ENCODE assay signal across 15 mouse cellular contexts in the genomic region with DNA sequence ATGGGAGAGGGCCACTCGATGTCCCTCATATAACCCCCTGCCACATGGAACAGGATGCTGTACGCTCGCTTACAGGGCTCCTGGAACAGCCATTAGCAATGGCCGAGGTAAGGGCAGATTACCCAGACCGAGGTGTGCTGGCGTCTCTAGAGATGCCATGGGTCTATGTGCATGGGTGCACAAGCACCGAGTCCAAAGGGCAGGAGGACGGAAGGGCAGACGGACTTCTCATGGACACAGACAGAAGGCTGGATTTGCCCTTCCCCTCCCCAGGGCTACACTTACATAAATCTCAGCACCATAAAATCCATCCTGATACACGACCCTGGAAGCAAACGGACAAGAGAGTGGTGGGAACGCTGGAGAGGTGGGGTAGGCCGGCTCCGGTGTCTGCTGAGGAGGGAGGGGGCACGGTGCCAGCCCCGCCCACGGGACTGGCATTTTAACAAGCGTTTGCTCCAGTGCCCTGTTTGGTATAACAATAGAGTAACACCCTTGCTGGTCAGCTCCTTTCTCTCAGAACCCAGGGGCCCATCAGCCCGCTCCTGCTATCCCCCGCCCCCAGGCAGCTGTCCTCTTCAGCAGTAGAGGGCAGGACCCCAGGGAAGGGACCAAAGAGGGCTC. TPM values are rescaled to one million over a fixed set of nuclear protein-coding genes. Genes with fewer than 3 reads are reported as not detected.
DNase-seq lines count a peak whose midpoint lies in the region; TF ChIP-seq lines count a peak whose summit lies in the region.
"Had no signal": no experiment of that assay in that cellular context is flagged by ENCODE, and none has a peak within 500 bp of the region (broad histone marks: within the 10 kb centered on the region; RNA-seq: fewer than 3 reads in every experiment).

No protein-coding gene starts in this region.

- no peak for TF ChIP-seq POLR2A in cortical plate, adult 2 months (IDR thresholded peaks at IDR 0.05; ENCODE audit: extremely low read depth, insufficient read depth, low read length)

- no peak overlapping the region for H3K4me3 ChIP-seq in cortical plate, adult 2 months (ENCODE audit: insufficient read depth, low read length)
- H3K4me3 ChIP-seq: embryonic facial prominence, embryonic 15.5 days; forebrain, embryonic 12.5 days; heart, embryonic 10.5 days; limb, embryonic 15.5 days had no signal

- peak overlapping the region; percentile 18; the same call in 1 of the 2 replicates for H3K27ac ChIP-seq in cortical plate, adult 2 months (ENCODE audit: insufficient read depth, low read length)
- H3K27ac ChIP-seq: embryonic facial prominence, embryonic 15.5 days; forebrain, embryonic 12.5 days; heart, embryonic 10.5 days; limb, embryonic 15.5 days had no signal

- peaks cover 16% of the 10 kb centered on the region for H3K4me1 ChIP-seq in cortical plate, adult 2 months (ENCODE audit: control insufficient read depth, insufficient read depth, low read length)

- intact Hi-C loops in left cerebral cortex, postnatal 25 days (cut with DNase I) = no loop called here

- no peak for TF ChIP-seq CTCF in cortical plate, adult 2 months (IDR thresholded peaks at IDR 0.05; ENCODE audit: extremely low read depth, insufficient read depth, low read length)

- peak; percentile 37 to 39 for DNase-seq in left cerebral cortex, adult 18-20 months (ENCODE audit: low spot score in 2 of 2)
- no peak for DNase-seq in left cerebral cortex, postnatal 25 days (ENCODE audit: low spot score in 2 of 2)
- DNase-seq in kidney, adult 18-20 months = peak; percentile 69
- DNase-seq in kidney, postnatal 10 days = peak; percentile 44
- DNase-seq in right cerebral cortex, postnatal 10 days (ENCODE audit: low spot score in 2 of 2) = no peak
- no peak for DNase-seq in adrenal gland, postnatal 25 days
- DNase-seq: embryo, embryonic 11 days; heart, postnatal 36 days; lung, adult 18-20 months; thymus, adult 18-20 months had no signal

RNA-seq across cellular contexts. Expression of gene Engase, which starts 19.5 kb away (rescaled TPM):
- total RNA-seq in left cerebral cortex, adult 18-20 months (2021) = 10 to 100 TPM; 13.3 to 14.1 TPM
- 10 to 100 TPM; 10.3 to 10.6 TPM for total RNA-seq in left cerebral cortex, postnatal 25 days (2021)
- polyA plus RNA-seq in cortical plate, adult 2 months (2012; rRNA removed) = 10.3 and 12.0 TPM in 2 replicates
- 19.0 and 32.0 TPM in 2 replicates for total RNA-seq in adrenal gland, postnatal 25 days (2021)

Comparison
In these comparisons a context has a peak if more than half of its experiments do, and no peak if none do; other contexts are left out.
1. DNase-seq: peak in left cerebral cortex, adult 18-20 months (2 of 2), kidney, adult 18-20 months (single experiment) and kidney, postnatal 10 days (single experiment); none in left cerebral cortex, postnatal 25 days (0 of 2), right cerebral cortex, postnatal 10 days (0 of 2) and adrenal gland, postnatal 25 days (single experiment).